9 mouse cellular contexts compared by ENCODE assay signal in the genomic region with DNA sequence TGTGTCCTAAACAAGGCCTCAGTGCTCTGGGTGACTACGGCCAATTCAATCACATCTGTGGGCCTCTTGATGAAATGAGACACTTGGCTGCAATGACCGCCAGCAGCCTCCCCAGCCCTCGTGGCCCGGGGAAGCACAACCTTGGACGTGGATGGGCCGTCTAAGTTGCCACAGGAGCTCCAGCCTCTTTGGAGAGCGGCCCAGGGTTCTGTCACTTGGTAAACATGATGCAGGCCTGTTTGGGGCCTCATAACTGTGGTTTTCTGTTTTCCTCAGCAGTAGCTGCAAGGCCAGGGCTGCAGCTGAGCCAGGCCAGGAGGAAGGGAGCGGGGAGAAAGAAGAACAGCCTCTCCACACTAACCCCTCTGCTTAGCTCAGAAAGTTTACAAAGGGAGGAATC.
DNase-seq lines count a peak whose midpoint lies in the region; ATAC-seq lines count a peak whose summit lies in the region.
"Had no signal": no experiment of that assay in that cellular context is flagged by ENCODE, and none has a peak within 500 bp of the region (broad histone marks: within the 10 kb centered on the region; RNA-seq: fewer than 3 reads in every experiment).

No protein-coding gene starts in this region.

- peak; percentile 40 for DNase-seq in kidney, adult 11 months
- DNase-seq in kidney, adult 18-20 months, result no peak
- DNase-seq in adrenal gland, postnatal 10 days, result peak; percentile 78
- peak; percentile 67 for DNase-seq in heart, adult 8-10 months (ENCODE audit: low spot score)
- DNase-seq in layer of hippocampus, adult 8-10 months (ENCODE audit: low spot score in 2 of 2), result peak; percentile 46 to 48
- DNase-seq in thymus, postnatal 25 days, result no peak

- peak overlapping the region; percentile 35; the same call in 1 of the 2 replicates for H3K27ac ChIP-seq in stomach, embryonic 14.5 days (ENCODE audit: low read length)

- H3K4me2 ChIP-seq in stomach, embryonic 14.5 days (replicated peaks; ENCODE audit: low read depth, low read length), result no peak overlapping the region

- no peaks in the 10 kb centered on the region for H3K27me3 ChIP-seq in stomach, embryonic 14.5 days (ENCODE audit: control insufficient read depth, insufficient read depth, low read length)
- H3K27me3 ChIP-seq: Patski had no signal

- 0 out of 2 replicates have a peak, but pooled peaks cover 4% of the 10 kb centered on the region for H3K4me1 ChIP-seq in stomach, embryonic 14.5 days (ENCODE audit: control insufficient read depth, insufficient read depth, low read length)

- H3K36me3 ChIP-seq in stomach, embryonic 14.5 days (ENCODE audit: control insufficient read depth, insufficient read depth, low read length), result no peaks in the 10 kb centered on the region

- no peaks in the 10 kb centered on the region for H3K9me3 ChIP-seq in stomach, embryonic 14.5 days (ENCODE audit: control insufficient read depth, low read depth, low read length)

- 64% methylated on average over 8 of the region's 8 CpGs for WGBS in stomach, embryonic 14.5 days

- H3K4me3 ChIP-seq in stomach, embryonic 14.5 days (ENCODE audit: low read depth, low read length), result no peak overlapping the region

- ATAC-seq in stomach, embryonic 14.5 days (ENCODE audit: insufficient number of reproducible peaks, insufficient read depth, low FRiP score, low read depth), result no peak
- ATAC-seq in cerebellum, adult (ENCODE audit: insufficient number of reproducible peaks, low FRiP score, low TSS enrichment), result no peak
- ATAC-seq: Patski had no signal

- H3K9ac ChIP-seq in stomach, embryonic 14.5 days (replicated peaks; ENCODE audit: low read depth, low read length), result no peak overlapping the region

Comparison
In these comparisons a context has a peak if more than half of its experiments do, and no peak if none do; other contexts are left out.
1. DNase-seq: peak in kidney, adult 11 months (single experiment), adrenal gland, postnatal 10 days (single experiment), heart, adult 8-10 months (single experiment) and layer of hippocampus, adult 8-10 months (2 of 2); none in kidney, adult 18-20 months (single experiment) and thymus, postnatal 25 days (single experiment).